Mouse (Mus musculus) cerebellum, adult 2 months (tissue): ENCODE measurements at regions not wholly inside any gene's neighbourhood (a gene's known extent, or its start where the extent isn't known, plus 50 kb on each side); places are given as distances from the start of the nearest gene placed in this dataset.

Experiments used
- CTCF ChIP-seq: fragments of 200-500 bp; IDR thresholded peaks from 2 replicates; pipeline ENCODE4 v1.5.1; 2011; ENCODE audit warnings: low read depth, mild to moderate bottlenecking, control low read depth, low read length, moderate library complexity, borderline replicate concordance; ENCODE audit not compliant: insufficient read depth
- POLR2A ChIP-seq: fragments of 200-500 bp; IDR thresholded peaks from 2 replicates; pipeline ENCODE4 v1.6.1; 2011; ENCODE audit warnings: low read length, control low read depth, borderline replicate concordance; ENCODE audit not compliant: insufficient read depth

GRCm38 (mm10) chr8:102085927-102086326 is 699.5 kb downstream of the Cdh11 start:
- TF ChIP-seq POLR2A (no peak), CTCF (no peak)
